Comparison of ENCODE assay signal across 13 mouse cellular contexts in genomic region chr2:109345386-109345785, GRCm38 (mm10).
"Had no signal": no experiment of that assay in that cellular context is flagged by ENCODE, and none has a peak within 500 bp of the region (broad histone marks: within the 10 kb centered on the region; RNA-seq: fewer than 3 reads in every experiment).

No protein-coding gene starts in this region.

- H3K4me2 ChIP-seq: kidney, embryonic 15.5 days; liver, embryonic 12.5 days; lung, embryonic 14.5 days; neural tube, embryonic 13.5 days had no signal

- H3K27me3 ChIP-seq: kidney, embryonic 15.5 days; liver, embryonic 12.5 days; neural tube, embryonic 13.5 days had no signal

- H3K9ac ChIP-seq: kidney, embryonic 15.5 days; liver, embryonic 12.5 days; lung, embryonic 14.5 days; neural tube, embryonic 13.5 days had no signal

- H3K4me1 ChIP-seq: kidney, embryonic 15.5 days; limb, embryonic 10.5 days; liver, embryonic 12.5 days; neural tube, embryonic 13.5 days had no signal

- H3K36me3 ChIP-seq: neural tube, embryonic 13.5 days had no signal

- H3K27ac ChIP-seq: kidney, embryonic 15.5 days; left cerebral cortex, adult 2 months; limb, embryonic 10.5 days; liver, embryonic 12.5 days; neural tube, embryonic 13.5 days had no signal

- H3K9me3 ChIP-seq: kidney, embryonic 15.5 days; limb, embryonic 10.5 days; liver, embryonic 12.5 days; neural tube, embryonic 13.5 days had no signal

- ATAC-seq: intestine, embryonic 16.5 days; liver, embryonic 12.5 days had no signal

- H3K4me3 ChIP-seq: kidney, embryonic 15.5 days; left cerebral cortex, adult 2 months; limb, embryonic 10.5 days; liver, embryonic 12.5 days; neural tube, embryonic 13.5 days had no signal

- DNase-seq: kidney, adult 2 months; kidney, postnatal 14 days; lung, embryonic 14.5 days; lung, postnatal 10 days; right cerebral cortex, adult 18-20 months; right cerebral cortex, postnatal 25 days; thymus, postnatal 36 days had no signal
